Mouse (Mus musculus) intestine, postnatal 0 days (tissue): Measurements from ENCODE around the gene Unc79. TPM values are rescaled to one million over a fixed set of nuclear protein-coding genes. Genes with fewer than 3 reads are reported as not detected.

Source experiments
- ATAC-seq: fragments of 200-750 bp; cut with Nextera tagmentation; 2 replicates; pipeline ENCODE4 v1.8.0; 2017; ENCODE audit warnings: mild to moderate bottlenecking, moderate TSS enrichment, moderate library complexity
- H3K27ac ChIP-seq: fragments of 300-500 bp; sonication (generic); 2 replicates; pipeline ENCODE4 v1.5.1; 2014; ENCODE audit warnings: mild to moderate bottlenecking, low read depth, low read length, moderate library complexity
- H3K27me3 ChIP-seq: fragments of 300-500 bp; sonication (generic); replicated peaks from 2 replicates; pipeline ENCODE4 v1.6.1; 2014; ENCODE audit warnings: low read length, mixed read lengths; ENCODE audit not compliant: control insufficient read depth, insufficient read depth
- H3K36me3 ChIP-seq: fragments of 300-500 bp; sonication (generic); 2 replicates; pipeline ENCODE4 v1.6.1; 2014; ENCODE audit warnings: mild to moderate bottlenecking, moderate library complexity; ENCODE audit not compliant: control insufficient read depth, insufficient read depth
- H3K4me1 ChIP-seq: fragments of 300-500 bp; sonication (generic); replicated peaks from 2 replicates; pipeline ENCODE4 v1.6.1; 2014; ENCODE audit warnings: antibody characterized with exemption, low read length, mixed read lengths; ENCODE audit not compliant: control insufficient read depth, insufficient read depth
- H3K4me2 ChIP-seq: fragments of 300-500 bp; sonication (generic); replicated peaks from 2 replicates; pipeline ENCODE4 v1.6.1; 2014; ENCODE audit warnings: low read depth, mild to moderate bottlenecking, moderate library complexity
- H3K4me3 ChIP-seq: fragments of 300-500 bp; sonication (generic); 2 replicates; pipeline ENCODE4 v1.5.1; 2014; ENCODE audit warnings: low read depth, low read length
- H3K9ac ChIP-seq: fragments of 300-500 bp; sonication (generic); 2 replicates; pipeline ENCODE4 v1.6.1; 2014; ENCODE audit warnings: mild to moderate bottlenecking, low read depth, low read length
- H3K9me3 ChIP-seq: fragments of 300-500 bp; sonication (generic); 2 replicates; pipeline ENCODE4 v1.6.1; 2016; ENCODE audit warnings: mixed run types; ENCODE audit not compliant: control insufficient read depth
- CTCF ChIP-seq: sonication (generic); IDR thresholded peaks from 2 replicates; pipeline ENCODE4 v1.5.1; 2016; ENCODE audit warnings: low read depth, mild to moderate bottlenecking, control low read depth, antibody characterized with exemption, moderate library complexity
- WGBS: fragments of 180-500 bp; shearing (Covaris S2); extraction: QIAGEN DNeasy Blood & Tissue Kit; methylation state at CpG from one replicate; pipeline ENCODE4 v1.1.7; 2014; 5-methylcytosine and 5-hydroxymethylcytosine counted together
- polyA plus RNA-seq: library from polyadenylated mRNA; unstranded; fragments of >200 nt; fragmentation: Nextera tagmentation; extraction: Ambion mirVana; gene quantifications from 2 replicates; pipeline ENCODE4 v1.2.1, GENCODE M21; 2015

The Unc79 gene
- polyA plus RNA-seq, 1 experiment from 2014 or later: 0.10 TPM

- 63% methylated on average over 12 of the region's 12 CpGs for WGBS
- no peak for TF ChIP-seq CTCF
- Histone ChIP-seq H3K27me3 (no peaks in the 10 kb centered on the region), H3K4me2 (no peak overlapping the region), H3K36me3 (no peaks in the 10 kb centered on the region), H3K27ac (no peak overlapping the region), H3K9ac (no peak overlapping the region), H3K4me1 (no peaks in the 10 kb centered on the region), H3K4me3 (no peak overlapping the region), H3K9me3 (no peaks in the 10 kb centered on the region)
- no peak for ATAC-seq
These were observed 120.9 kb downstream of the Unc79 start for GRCm38 (mm10) chr12:103069565-103069964.

- no peak overlapping the region for H3K27ac ChIP-seq
- TF ChIP-seq CTCF: no peak
- no peaks in the 10 kb centered on the region for H3K4me1 ChIP-seq
- no peak for ATAC-seq
- H3K27me3 ChIP-seq: no peaks in the 10 kb centered on the region
- no peaks in the 10 kb centered on the region for H3K36me3 ChIP-seq
- WGBS: 89% methylated on average over 4 of the region's 4 CpGs
- no peak overlapping the region for H3K4me2 ChIP-seq
- H3K9ac ChIP-seq: no peak overlapping the region
- no peak overlapping the region for H3K4me3 ChIP-seq
- no peaks in the 10 kb centered on the region for H3K9me3 ChIP-seq
These were observed 125.3 kb downstream of the Unc79 start for GRCm38 (mm10) chr12:103073953-103074352.

- Histone ChIP-seq H3K4me1 (no peaks in the 10 kb centered on the region), H3K4me3 (no peak overlapping the region), H3K27me3 (no peaks in the 10 kb centered on the region), H3K9ac (no peak overlapping the region), H3K27ac (no peak overlapping the region), H3K9me3 (no peaks in the 10 kb centered on the region), H3K4me2 (no peak overlapping the region), H3K36me3 (no peaks in the 10 kb centered on the region)
- TF ChIP-seq CTCF: no peak
- WGBS: 63% methylated on average over 7 of the region's 7 CpGs
- no peak for ATAC-seq
These were observed 130.1 kb downstream of the Unc79 start for GRCm38 (mm10) chr12:103078751-103079150.

- H3K4me3 ChIP-seq: no peak overlapping the region
- H3K36me3 ChIP-seq: no peaks in the 10 kb centered on the region
- no peak overlapping the region for H3K9ac ChIP-seq
- 75% methylated on average over 3 of the region's 3 CpGs for WGBS
- ATAC-seq: no peak
- no peak for TF ChIP-seq CTCF
- no peaks in the 10 kb centered on the region for H3K9me3 ChIP-seq
- no peak overlapping the region for H3K27ac ChIP-seq
- no peaks in the 10 kb centered on the region for H3K27me3 ChIP-seq
- no peak overlapping the region for H3K4me2 ChIP-seq
- no peaks in the 10 kb centered on the region for H3K4me1 ChIP-seq
These were observed 131.4 kb downstream of the Unc79 start for GRCm38 (mm10) chr12:103080055-103080454.

GRCm38 (mm10) chr12:103091831-103092230, 143.2 kb downstream of the Unc79 start:
- no peaks in the 10 kb centered on the region for H3K9me3 ChIP-seq
- ATAC-seq: no peak
- H3K4me1 ChIP-seq: no peaks in the 10 kb centered on the region
- no peaks in the 10 kb centered on the region for H3K36me3 ChIP-seq
- no peak overlapping the region for H3K27ac ChIP-seq
- no peak overlapping the region for H3K4me2 ChIP-seq
- no peak overlapping the region for H3K9ac ChIP-seq
- TF ChIP-seq CTCF: no peak
- 72% methylated on average over 6 of the region's 6 CpGs for WGBS
- no peaks in the 10 kb centered on the region for H3K27me3 ChIP-seq
- H3K4me3 ChIP-seq: no peak overlapping the region

GRCm38 (mm10) chr12:103095160-103095559, 146.5 kb downstream of the Unc79 start:
- Histone ChIP-seq H3K36me3 (no peaks in the 10 kb centered on the region), H3K9ac (no peak overlapping the region), H3K27ac (no peak overlapping the region), H3K9me3 (no peaks in the 10 kb centered on the region), H3K27me3 (no peaks in the 10 kb centered on the region), H3K4me1 (no peaks in the 10 kb centered on the region), H3K4me2 (no peak overlapping the region), H3K4me3 (no peak overlapping the region)
- TF ChIP-seq CTCF: no peak
- ATAC-seq: no peak
- 61% methylated on average over 5 of the region's 5 CpGs for WGBS

- H3K9me3 ChIP-seq: no peaks in the 10 kb centered on the region
- ATAC-seq: no peak
These were observed 150.5 kb downstream of the Unc79 start for GRCm38 (mm10) chr12:103099185-103099584.

More at GRCm38 (mm10) chr12:103099185-103099584, 150.5 kb downstream of the Unc79 start:
- peak; percentile 60 for TF ChIP-seq CTCF
- no peak overlapping the region for H3K4me2 ChIP-seq
- no peaks in the 10 kb centered on the region for H3K27me3 ChIP-seq
- H3K27ac ChIP-seq: no peak overlapping the region
- H3K36me3 ChIP-seq: no peaks in the 10 kb centered on the region
- H3K9ac ChIP-seq: no peak overlapping the region
- no peak overlapping the region for H3K4me3 ChIP-seq
- no peaks in the 10 kb centered on the region for H3K4me1 ChIP-seq
- 52% methylated on average over 1 of the region's 1 CpGs for WGBS
